Mouse (Mus musculus): ENCODE measurements around the gene Tff1.

GRCm38 (mm10) chr17:31119429-31119828 lies 45.6 kb downstream of the Tff1 start:
- no peak for TF ChIP-seq GATA1 (IDR thresholded peaks at IDR 0.05; ENCODE audit: low read length)
- TF ChIP-seq TAL1 (IDR thresholded peaks at IDR 0.05; ENCODE audit: low read length), result no peak
